Mouse (Mus musculus) kidney, embryonic 15.5 days (tissue): ENCODE results near the gene Vamp3. TPM values are rescaled to one million over a fixed set of nuclear protein-coding genes. Genes with fewer than 3 reads are reported as not detected.

Experiments used
- ATAC-seq: fragments of 200-750 bp; cut with Nextera tagmentation; replicated peaks from 2 replicates; pipeline ENCODE4 v1.8.0; 2017; ENCODE audit warnings: moderate TSS enrichment; ENCODE audit not compliant: low FRiP score
- H3K27ac ChIP-seq: fragments of 300-500 bp; sonication (generic); 2 replicates; pipeline ENCODE4 v1.5.1; 2015; ENCODE audit warnings: mild to moderate bottlenecking, inconsistent platforms
- H3K27me3 ChIP-seq: fragments of 300-500 bp; sonication (generic); 2 replicates; pipeline ENCODE4 v1.6.1; 2015; ENCODE audit warnings: inconsistent platforms
- H3K36me3 ChIP-seq: fragments of 300-500 bp; sonication (generic); 2 replicates; pipeline ENCODE4 v1.6.1; 2015; ENCODE audit warnings: inconsistent platforms
- H3K4me1 ChIP-seq: fragments of 300-500 bp; sonication (generic); 2 replicates; pipeline ENCODE4 v1.6.1; 2015; ENCODE audit warnings: inconsistent platforms
- H3K4me2 ChIP-seq: fragments of 300-500 bp; sonication (generic); 2 replicates; pipeline ENCODE4 v1.6.1; 2015; ENCODE audit warnings: moderate library complexity, mild to moderate bottlenecking, inconsistent platforms
- H3K4me3 ChIP-seq: fragments of 300-500 bp; sonication (generic); replicated peaks from 2 replicates; pipeline ENCODE4 v1.5.1; 2015; ENCODE audit warnings: mild to moderate bottlenecking, inconsistent platforms
- H3K9ac ChIP-seq: fragments of 300-500 bp; sonication (generic); 2 replicates; pipeline ENCODE4 v1.6.1; 2015; ENCODE audit warnings: mild to moderate bottlenecking, inconsistent platforms
- H3K9me3 ChIP-seq: fragments of 300-500 bp; sonication (generic); replicated peaks from 2 replicates; pipeline ENCODE4 v1.6.1; 2016; ENCODE audit warnings: inconsistent platforms
- WGBS: fragments of 180-500 bp; shearing (Covaris S2); methylation state at CpG from one replicate; pipeline ENCODE4 v1.1.7; 2015; ENCODE audit warnings: mixed read lengths; 5-methylcytosine and 5-hydroxymethylcytosine counted together
- polyA plus RNA-seq: library from polyadenylated mRNA; unstranded; fragments of >200 nt; fragmentation: Nextera tagmentation; extraction: Ambion mirVana; gene quantifications from 2 replicates; pipeline ENCODE4 v1.2.1, GENCODE M21; 2015

Gene Vamp3
- 123 and 124 TPM in 2 replicates for polyA plus RNA-seq

DNA sequence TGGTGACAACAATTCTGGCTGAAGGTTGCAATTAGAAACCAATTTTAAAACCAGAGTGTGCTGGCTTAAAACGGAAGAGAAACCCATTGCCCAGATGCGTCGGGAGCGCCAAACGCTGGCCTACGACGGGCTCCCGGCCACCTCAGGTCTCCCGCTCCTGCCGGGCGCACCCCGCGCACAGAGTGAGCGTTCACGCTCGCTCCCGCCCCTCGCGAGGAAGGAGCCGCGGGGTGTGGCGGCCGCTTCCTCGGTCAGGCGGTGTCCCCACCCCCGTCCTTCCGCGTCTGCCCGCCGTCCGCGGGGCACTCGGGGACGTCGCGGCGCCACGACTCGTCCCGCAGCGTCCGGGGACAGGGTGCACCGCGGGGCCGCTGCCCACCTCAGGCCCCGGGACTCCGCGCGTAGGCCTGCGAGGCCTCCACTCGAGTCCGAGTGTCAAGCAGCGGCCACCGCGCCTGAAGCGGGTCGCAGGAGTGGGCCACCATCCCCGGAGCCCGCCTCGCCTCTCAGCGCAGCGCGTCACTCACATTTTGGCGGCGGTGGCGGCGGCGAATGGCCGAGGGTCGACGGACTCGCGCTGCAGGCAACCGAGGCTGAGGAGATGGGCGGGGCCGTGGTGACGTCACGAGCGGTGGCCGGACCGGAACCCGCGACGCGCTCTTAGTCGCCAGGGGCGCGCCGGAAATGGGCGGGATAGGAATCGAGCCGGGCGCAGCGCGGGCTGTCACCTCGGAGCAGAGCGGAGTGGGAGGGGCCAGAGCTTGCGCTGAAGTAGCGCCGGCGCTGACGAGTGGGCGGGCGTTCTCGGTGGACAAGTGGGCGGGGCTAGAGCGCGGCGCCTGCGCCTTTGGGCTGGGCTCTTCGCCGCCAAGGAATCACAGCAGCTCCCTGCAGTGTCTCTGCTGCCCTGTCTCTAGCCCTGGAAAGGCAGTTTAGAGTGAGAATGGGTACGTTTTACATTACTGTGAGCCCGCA is at the start of gene Vamp3:
TSS of gene Vamp3 (minus strand) at position 617 of the 975 bp plus-strand sequence.
- ATAC-seq = peak; percentile 100
- Histone ChIP-seq H3K4me3 (peak within 1 kb of the TSS; percentile 91), H3K9ac (peak within 1 kb of the TSS; percentile 86), H3K4me1 (peaks cover 15% of the 10 kb centered on the region), H3K9me3 (peaks cover 11% of the 10 kb centered on the region; the same call in 1 of the 2 replicates), H3K4me2 (peak within 1 kb of the TSS; percentile 69), H3K36me3 (peaks cover 28% of the 10 kb centered on the region), H3K27me3 (no peaks in the 10 kb centered on the region), H3K27ac (peak within 1 kb of the TSS; percentile 94)
- WGBS = under 1% methylated on average over 113 of the region's 114 CpGs

DNA sequence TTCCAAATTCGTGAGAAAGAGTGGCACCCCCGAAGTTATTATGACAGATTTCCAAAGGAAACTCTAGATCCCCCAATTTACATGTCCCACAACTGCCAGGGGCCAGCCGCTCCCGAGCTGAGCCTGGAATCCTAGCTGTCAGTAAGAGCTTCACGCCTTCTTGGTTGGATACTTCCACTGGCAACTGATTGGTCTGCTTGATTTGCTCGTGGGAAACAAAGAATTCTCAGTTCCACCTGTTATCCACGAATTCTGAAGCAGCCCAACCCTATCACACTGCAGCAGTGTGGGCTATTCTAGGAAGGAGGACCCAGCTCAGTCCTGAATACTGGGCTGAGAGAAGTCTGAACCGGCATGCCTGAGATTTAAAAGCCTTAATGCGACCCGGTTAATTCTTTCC is 48.7 kb upstream of the Vamp3 start:
- Histone ChIP-seq H3K27ac (no peak overlapping the region), H3K4me3 (no peak overlapping the region; the same call in 1 of the 2 replicates), H3K27me3 (peaks cover 53% of the 10 kb centered on the region), H3K9me3 (0 out of 2 replicates have a peak, but pooled peaks cover 4% of the 10 kb centered on the region), H3K9ac (no peak overlapping the region), H3K36me3 (no peaks in the 10 kb centered on the region), H3K4me1 (peaks cover 27% of the 10 kb centered on the region), H3K4me2 (peak overlapping the region; percentile 4; the same call in 1 of the 2 replicates)
- WGBS = 26% methylated on average over 10 of the region's 10 CpGs
- no peak for ATAC-seq

GRCm38 (mm10) chr4:151105886-151106285 is 48.1 kb upstream of the Vamp3 start:
- WGBS = 82% methylated on average over 6 of the region's 6 CpGs
- Histone ChIP-seq H3K27me3 (peaks cover 49% of the 10 kb centered on the region), H3K4me3 (no peak overlapping the region), H3K4me1 (peaks cover 27% of the 10 kb centered on the region), H3K9ac (no peak overlapping the region), H3K9me3 (0 out of 2 replicates have a peak, but pooled peaks cover 4% of the 10 kb centered on the region), H3K36me3 (no peaks in the 10 kb centered on the region), H3K27ac (no peak overlapping the region), H3K4me2 (no peak overlapping the region)
- ATAC-seq = no peak

DNA sequence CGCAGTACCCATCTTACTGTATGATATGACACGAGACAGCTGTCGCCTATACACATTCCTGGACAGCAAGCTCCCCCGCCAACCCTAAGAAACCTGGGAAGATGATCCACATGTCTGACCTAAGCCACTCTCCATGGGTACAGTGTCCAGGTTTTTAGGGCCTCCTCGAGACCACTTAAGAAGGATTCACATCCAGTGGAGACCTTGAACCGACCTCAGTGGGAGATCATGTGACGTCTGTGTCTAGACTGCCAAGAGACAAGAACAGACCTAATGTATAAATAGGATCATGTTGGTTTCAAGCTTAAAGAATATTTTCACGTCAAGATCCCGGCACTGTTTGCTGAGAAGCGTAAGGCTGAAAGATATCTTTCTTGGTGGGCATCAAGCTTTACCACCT is 46.4 kb upstream of the Vamp3 start:
- no peaks in the 10 kb centered on the region for H3K36me3 ChIP-seq
- no peak overlapping the region for H3K4me3 ChIP-seq
- peaks cover 24% of the 10 kb centered on the region for H3K4me1 ChIP-seq
- WGBS = 78% methylated on average over 10 of the region's 10 CpGs
- H3K27me3 ChIP-seq = peaks cover 32% of the 10 kb centered on the region
- no peak overlapping the region for H3K27ac ChIP-seq
- no peak overlapping the region for H3K4me2 ChIP-seq
- no peak overlapping the region for H3K9ac ChIP-seq
- H3K9me3 ChIP-seq = 0 out of 2 replicates have a peak, but pooled peaks cover 4% of the 10 kb centered on the region
- no peak for ATAC-seq

GRCm38 (mm10) chr4:151103646-151104045 is 45.9 kb upstream of the Vamp3 start:
- Histone ChIP-seq H3K9ac (no peak overlapping the region), H3K4me1 (peaks cover 19% of the 10 kb centered on the region), H3K27me3 (peaks cover 27% of the 10 kb centered on the region), H3K36me3 (no peaks in the 10 kb centered on the region), H3K4me3 (no peak overlapping the region), H3K9me3 (0 out of 2 replicates have a peak, but pooled peaks cover 4% of the 10 kb centered on the region), H3K4me2 (no peak overlapping the region), H3K27ac (no peak overlapping the region)
- 84% methylated on average over 11 of the region's 11 CpGs for WGBS
- ATAC-seq = no peak

DNA sequence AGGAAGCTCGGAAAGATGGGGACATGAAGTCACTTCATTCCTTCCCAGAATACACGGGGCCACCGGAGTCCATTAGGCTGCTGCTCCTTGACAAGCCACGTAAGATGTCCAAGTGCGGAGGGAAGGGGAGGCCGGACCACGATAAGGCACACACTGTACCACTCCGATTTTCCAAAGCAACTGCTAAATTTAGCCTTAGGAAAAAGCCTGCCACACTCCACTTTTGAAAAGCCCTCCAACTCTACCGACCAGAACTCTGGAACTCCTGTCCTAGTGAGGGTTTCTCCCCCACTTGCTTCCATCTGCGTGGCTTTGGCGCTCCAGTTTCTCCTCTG is 39.3 kb upstream of the Vamp3 start:
- WGBS = 81% methylated on average over 11 of the region's 11 CpGs
- no peak for ATAC-seq
- H3K4me3 ChIP-seq = no peak overlapping the region
- H3K9ac ChIP-seq = no peak overlapping the region
- 0 out of 2 replicates have a peak, but pooled peaks cover 4% of the 10 kb centered on the region for H3K9me3 ChIP-seq
- no peak overlapping the region for H3K27ac ChIP-seq
- no peaks in the 10 kb centered on the region for H3K27me3 ChIP-seq
- no peaks in the 10 kb centered on the region for H3K36me3 ChIP-seq
- peaks cover 13% of the 10 kb centered on the region for H3K4me1 ChIP-seq
- H3K4me2 ChIP-seq = no peak overlapping the region

DNA sequence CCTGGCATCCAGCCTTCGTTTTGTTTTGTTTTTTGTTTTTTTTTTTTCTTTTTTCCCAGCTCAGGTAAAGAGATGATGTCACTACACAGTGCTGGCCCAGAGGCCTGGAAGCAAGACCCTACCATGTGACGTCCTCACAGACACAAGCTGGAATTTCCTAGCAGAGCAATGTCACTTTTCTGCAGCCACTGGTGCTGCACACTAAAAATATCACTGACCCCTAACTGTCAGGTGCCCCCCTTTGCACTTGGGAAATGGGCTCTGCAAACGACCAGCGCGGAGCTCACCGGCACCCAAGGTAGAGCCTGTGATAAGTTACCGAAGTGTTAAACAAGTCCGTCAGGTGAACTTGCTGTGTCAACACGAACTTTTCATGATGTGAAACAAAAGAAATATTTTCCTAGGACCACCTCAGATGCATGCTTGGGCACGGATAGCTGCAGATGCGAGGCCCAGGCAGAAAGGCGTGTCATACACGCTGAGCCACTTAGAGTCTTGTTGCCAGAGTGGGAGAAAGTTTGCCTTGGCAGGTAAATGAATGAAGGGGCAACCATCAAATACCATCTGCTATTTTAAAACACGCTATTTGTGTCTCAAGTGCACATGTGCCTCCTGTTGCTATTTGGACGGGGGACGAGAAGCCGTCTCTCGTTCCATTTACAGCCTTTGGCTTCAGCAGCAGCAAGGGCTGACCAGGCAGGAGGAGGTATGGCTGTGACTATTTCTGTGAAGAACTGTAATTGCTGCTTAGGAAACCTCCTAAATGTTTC is 38.8 kb upstream of the Vamp3 start:
- no peak for ATAC-seq
- H3K4me1 ChIP-seq = peaks cover 13% of the 10 kb centered on the region
- WGBS = 67% methylated on average over 18 of the region's 18 CpGs
- no peak overlapping the region for H3K9ac ChIP-seq
- H3K9me3 ChIP-seq = 0 out of 2 replicates have a peak, but pooled peaks cover under 1% of the 10 kb centered on the region
- no peak overlapping the region for H3K4me3 ChIP-seq
- no peaks in the 10 kb centered on the region for H3K36me3 ChIP-seq
- no peak overlapping the region for H3K4me2 ChIP-seq
- no peak overlapping the region for H3K27ac ChIP-seq
- H3K27me3 ChIP-seq = no peaks in the 10 kb centered on the region

DNA sequence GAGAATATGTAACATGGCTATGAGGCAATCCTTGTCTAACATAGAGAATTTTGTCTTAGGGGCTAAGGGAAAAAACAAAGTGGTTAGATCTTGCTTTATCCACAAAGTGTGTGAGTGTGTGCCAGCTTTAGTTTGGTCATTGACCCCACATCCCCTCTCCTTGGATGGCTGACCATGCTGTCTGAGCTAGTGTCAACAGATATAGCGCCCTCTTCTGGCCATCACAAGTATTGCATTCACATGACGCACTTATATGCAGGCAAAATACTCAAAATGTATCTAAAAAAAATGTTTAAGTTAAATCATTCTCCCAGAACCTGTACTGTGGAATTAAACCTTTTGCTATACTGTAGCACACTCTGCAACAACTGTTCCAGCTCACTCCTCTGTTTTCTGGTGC is 37.4 kb upstream of the Vamp3 start:
- WGBS = 42% methylated on average over 2 of the region's 2 CpGs
- ATAC-seq = no peak
- Histone ChIP-seq H3K9ac (no peak overlapping the region), H3K4me3 (no peak overlapping the region), H3K9me3 (no peaks in the 10 kb centered on the region), H3K4me1 (peaks cover 20% of the 10 kb centered on the region), H3K27ac (no peak overlapping the region), H3K27me3 (no peaks in the 10 kb centered on the region), H3K36me3 (no peaks in the 10 kb centered on the region), H3K4me2 (no peak overlapping the region)

DNA sequence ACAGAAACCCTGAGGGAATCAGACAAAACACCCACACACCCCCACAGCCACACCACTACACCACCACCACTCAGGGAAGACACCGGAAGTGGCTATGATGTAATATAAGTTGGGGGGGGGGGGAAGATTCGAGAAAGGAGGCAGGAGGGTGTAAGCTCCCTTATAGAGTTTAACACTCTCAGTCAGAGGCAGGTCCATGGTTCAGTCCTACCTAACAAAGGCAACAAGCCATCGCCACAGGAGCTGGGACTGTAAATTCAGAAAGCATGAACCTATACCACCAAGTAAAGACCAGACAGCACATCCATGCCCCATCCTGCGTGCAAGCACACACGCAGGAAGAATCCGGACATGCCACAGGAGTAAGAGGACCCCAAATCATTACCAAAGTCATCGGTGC is 31.5 kb upstream of the Vamp3 start, which contains the start of gene Gm13090:
TSS of gene Gm13090 (plus strand) at position 301 of the 400 bp plus-strand sequence.
- H3K27me3 ChIP-seq = no peaks in the 10 kb centered on the region
- no peak within 1 kb of the TSS for H3K4me3 ChIP-seq
- peaks cover 7% of the 10 kb centered on the region for H3K4me1 ChIP-seq
- peaks cover 14% of the 10 kb centered on the region; the same call in 1 of the 2 replicates for H3K36me3 ChIP-seq
- H3K9me3 ChIP-seq = no peaks in the 10 kb centered on the region
- no peak within 1 kb of the TSS for H3K27ac ChIP-seq
- 87% methylated on average over 7 of the region's 7 CpGs for WGBS
- H3K9ac ChIP-seq = no peak within 1 kb of the TSS
- no peak for ATAC-seq
- no peak within 1 kb of the TSS for H3K4me2 ChIP-seq

DNA sequence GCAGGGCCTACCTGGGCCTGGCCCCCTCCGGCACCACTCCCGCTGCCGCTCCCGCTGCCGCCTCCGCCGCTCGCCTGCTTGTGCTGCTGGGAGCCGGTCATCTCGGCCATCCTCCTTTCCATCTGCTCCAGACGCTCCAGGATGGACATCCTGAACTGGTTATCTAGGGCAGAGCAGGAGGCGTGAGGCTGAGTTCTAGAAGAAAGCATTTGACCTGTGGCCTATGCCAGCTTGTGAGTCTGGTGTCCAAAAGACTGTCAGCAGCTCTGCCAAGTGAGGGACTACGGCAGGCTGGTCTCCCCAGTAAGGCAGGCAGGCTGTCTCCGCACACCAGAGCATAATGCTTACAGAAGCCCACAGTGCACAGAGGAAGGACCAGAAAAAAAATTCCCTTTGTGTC is 31.1 kb upstream of the Vamp3 start:
- H3K27ac ChIP-seq = no peak overlapping the region
- ATAC-seq = no peak

GRCm38 (mm10) chr4:151087358-151087757 is 29.6 kb upstream of the Vamp3 start:
- ATAC-seq = no peak
- Histone ChIP-seq H3K27me3 (no peaks in the 10 kb centered on the region), H3K9ac (no peak overlapping the region), H3K9me3 (no peaks in the 10 kb centered on the region), H3K4me3 (no peak overlapping the region), H3K4me2 (no peak overlapping the region), H3K4me1 (peaks cover 7% of the 10 kb centered on the region), H3K36me3 (peaks cover 24% of the 10 kb centered on the region; the same call in 1 of the 2 replicates), H3K27ac (no peak overlapping the region)
- WGBS = 95% methylated on average over 1 of the region's 1 CpGs

More for the DNA sequence above, 31.1 kb upstream of the Vamp3 start:
- Histone ChIP-seq H3K36me3 (peaks cover 19% of the 10 kb centered on the region; the same call in 1 of the 2 replicates), H3K4me3 (no peak overlapping the region), H3K4me1 (peaks cover 7% of the 10 kb centered on the region), H3K9me3 (no peaks in the 10 kb centered on the region), H3K9ac (no peak overlapping the region), H3K4me2 (no peak overlapping the region), H3K27me3 (no peaks in the 10 kb centered on the region)
- 87% methylated on average over 14 of the region's 14 CpGs for WGBS
